Mouse (Mus musculus) lung, postnatal 10 days (tissue): ENCODE measurements at regions not wholly inside any gene's neighbourhood (a gene's known extent, or its start where the extent isn't known, plus 50 kb on each side); places are given as distances from the start of the nearest gene placed in this dataset.
A peak's percentile ranks its signal among the peaks of the same experiment; 100 is the strongest.
"Not testable (repeated sequence)": the region's sequence is repeated elsewhere in the genome, so short reads cannot be mapped to it uniquely, and the experiment has no call there.

ENCODE experiments used
- DNase-seq: peaks from one replicate; pipeline ENCODE4 v3.0.0; 2021

- DNase-seq, result no peak
Measured at GRCm38 (mm10) chr6:68977959-68978358, 1442.4 kb upstream of the Tacstd2 start.

- no peak for DNase-seq
Measured at GRCm38 (mm10) chr6:68964012-68964411, 1428.4 kb upstream of the Tacstd2 start.

GRCm38 (mm10) chr6:68938104-68938503 is 1402.5 kb upstream of the Tacstd2 start:
- DNase-seq, result not testable (repeated sequence)

GRCm38 (mm10) chr6:68931860-68932259 is 1396.3 kb upstream of the Tacstd2 start:
- not testable (repeated sequence) for DNase-seq

GRCm38 (mm10) chr6:68915536-68915935 is 1379.9 kb upstream of the Tacstd2 start:
- no peak for DNase-seq

GRCm38 (mm10) chr6:68884130-68884529 is 1348.5 kb upstream of the Tacstd2 start:
- DNase-seq, result no peak

GRCm38 (mm10) chr6:68852761-68853160 is 1317.2 kb upstream of the Tacstd2 start:
- DNase-seq, result not testable (repeated sequence)

GRCm38 (mm10) chr6:68852286-68852685 is 1316.7 kb upstream of the Tacstd2 start:
- no peak for DNase-seq

- no peak for DNase-seq
Measured at GRCm38 (mm10) chr6:68835186-68835585, 1299.6 kb upstream of the Tacstd2 start.

GRCm38 (mm10) chr6:68834633-68835032 is 1299.0 kb upstream of the Tacstd2 start:
- no peak for DNase-seq

GRCm38 (mm10) chr6:68828460-68828859 is 1292.9 kb upstream of the Tacstd2 start:
- not testable (repeated sequence) for DNase-seq

GRCm38 (mm10) chr6:68813346-68813745 is 1277.8 kb upstream of the Tacstd2 start:
- no peak for DNase-seq

- not testable (repeated sequence) for DNase-seq
Measured at GRCm38 (mm10) chr6:68799205-68799604, 1263.6 kb upstream of the Tacstd2 start.

GRCm38 (mm10) chr6:68771507-68771906 is 1235.9 kb upstream of the Tacstd2 start:
- DNase-seq, result no peak

- no peak for DNase-seq
Measured at GRCm38 (mm10) chr6:68750451-68750850, 1214.9 kb upstream of the Tacstd2 start.

- no peak for DNase-seq
Measured at GRCm38 (mm10) chr6:68749699-68750098, 1214.1 kb upstream of the Tacstd2 start.

- no peak for DNase-seq
Measured at GRCm38 (mm10) chr6:68738573-68738972, 1203.0 kb upstream of the Tacstd2 start.

- no peak for DNase-seq
Measured at GRCm38 (mm10) chr6:68736647-68737046, 1201.1 kb upstream of the Tacstd2 start.

- DNase-seq, result no peak
Measured at GRCm38 (mm10) chr6:68736068-68736467, 1200.5 kb upstream of the Tacstd2 start.

- DNase-seq, result not testable (repeated sequence)
Measured at GRCm38 (mm10) chr6:68711084-68711483, 1175.5 kb upstream of the Tacstd2 start.

GRCm38 (mm10) chr6:68704291-68704800 is 1168.8 kb upstream of the Tacstd2 start:
- DNase-seq, result not testable (repeated sequence)

GRCm38 (mm10) chr6:68680792-68681110 is 1145.2 kb upstream of the Tacstd2 start:
- not testable (repeated sequence) for DNase-seq

GRCm38 (mm10) chr6:68680099-68680791 is 1144.6 kb upstream of the Tacstd2 start:
- no peak for DNase-seq

- peak; percentile 2 for DNase-seq
Measured at GRCm38 (mm10) chr6:68668433-68668832, 1132.8 kb upstream of the Tacstd2 start.

GRCm38 (mm10) chr6:68632309-68632708 is 1096.7 kb upstream of the Tacstd2 start:
- not testable (repeated sequence) for DNase-seq
